Mouse (Mus musculus): ENCODE measurements at regions not wholly inside any gene's neighbourhood (a gene's known extent, or its start where the extent isn't known, plus 50 kb on each side); places are given as distances from the start of the nearest gene placed in this dataset.
"Not testable (repeated sequence)": the region's sequence is repeated elsewhere in the genome, so short reads cannot be mapped to it uniquely, and the experiment has no call there.

- Histone ChIP-seq H3K9me3 (ENCODE audit: low read length) (no peaks in the 10 kb centered on the region), H3K27me3 (ENCODE audit: insufficient read depth, low read length) (no peaks in the 10 kb centered on the region), H3K4me3 (ENCODE audit: low read depth, low read length) (no peak overlapping the region), H3K27ac (ENCODE audit: low read depth) (no peak overlapping the region), H3K9ac (replicated peaks) (no peak overlapping the region), H3K36me3 (replicated peaks; ENCODE audit: insufficient read depth, low read length) (no peaks in the 10 kb centered on the region), H3K4me2 (ENCODE audit: low read depth, low read length) (no peak overlapping the region), H3K4me1 (ENCODE audit: insufficient read depth) (no peaks in the 10 kb centered on the region)
- no peak for ATAC-seq
- 58% methylated on average over 2 of the region's 2 CpGs for WGBS (ENCODE audit: insufficient replicate concordance)
- DNase-seq = no peak
- TF ChIP-seq CTCF (IDR thresholded peaks at IDR 0.05; ENCODE audit: low read depth) (no peak), EP300 (IDR thresholded peaks at IDR 0.05; ENCODE audit: low read depth) (no peak)
Measured at GRCm38 (mm10) chr5:77931874-77932273, 524.0 kb upstream of the Igfbp7 start.

- WGBS (ENCODE audit: insufficient replicate concordance) = 60% methylated on average over 2 of the region's 2 CpGs
- no peak for ATAC-seq
Measured at GRCm38 (mm10) chr5:77921186-77921585, 513.3 kb upstream of the Igfbp7 start.

GRCm38 (mm10) chr5:77917086-77917676 lies 509.3 kb upstream of the Igfbp7 start:
- H3K4me2 ChIP-seq (ENCODE audit: low read depth, low read length) = no peak overlapping the region
- 56% methylated on average over 7 of the region's 7 CpGs for WGBS (ENCODE audit: insufficient replicate concordance)
- ATAC-seq (no peak), DNase-seq (no peak)
- no peaks in the 10 kb centered on the region for H3K36me3 ChIP-seq (replicated peaks; ENCODE audit: insufficient read depth, low read length)
- no peaks in the 10 kb centered on the region for H3K27me3 ChIP-seq (ENCODE audit: insufficient read depth, low read length)
- H3K4me3 ChIP-seq (ENCODE audit: low read depth, low read length) = no peak overlapping the region
- no peak overlapping the region for H3K9ac ChIP-seq (replicated peaks)
- H3K27ac ChIP-seq (ENCODE audit: low read depth) = no peak overlapping the region
- no peaks in the 10 kb centered on the region for H3K4me1 ChIP-seq (ENCODE audit: insufficient read depth)
- TF ChIP-seq CTCF (IDR thresholded peaks at IDR 0.05; ENCODE audit: low read depth) (no peak), EP300 (IDR thresholded peaks at IDR 0.05; ENCODE audit: low read depth) (no peak)
- no peaks in the 10 kb centered on the region for H3K9me3 ChIP-seq (ENCODE audit: low read length)

More at GRCm38 (mm10) chr5:77921186-77921585, 513.3 kb upstream of the Igfbp7 start:
- DNase-seq = no peak
- Histone ChIP-seq H3K9ac (replicated peaks) (no peak overlapping the region), H3K36me3 (replicated peaks; ENCODE audit: insufficient read depth, low read length) (no peaks in the 10 kb centered on the region), H3K9me3 (ENCODE audit: low read length) (no peaks in the 10 kb centered on the region), H3K27ac (ENCODE audit: low read depth) (no peak overlapping the region), H3K4me1 (ENCODE audit: insufficient read depth) (no peaks in the 10 kb centered on the region), H3K4me2 (ENCODE audit: low read depth, low read length) (no peak overlapping the region), H3K4me3 (ENCODE audit: low read depth, low read length) (no peak overlapping the region), H3K27me3 (ENCODE audit: insufficient read depth, low read length) (no peaks in the 10 kb centered on the region)
- TF ChIP-seq EP300 (IDR thresholded peaks at IDR 0.05; ENCODE audit: low read depth) = no peak
- TF ChIP-seq CTCF (IDR thresholded peaks at IDR 0.05; ENCODE audit: low read depth) = no peak

GRCm38 (mm10) chr5:77916375-77916774 lies 508.5 kb upstream of the Igfbp7 start:
- no peaks in the 10 kb centered on the region for H3K36me3 ChIP-seq (replicated peaks; ENCODE audit: insufficient read depth, low read length)
- H3K4me3 ChIP-seq (ENCODE audit: low read depth, low read length) = no peak overlapping the region
- no peak for TF ChIP-seq CTCF (IDR thresholded peaks at IDR 0.05; ENCODE audit: low read depth)
- no peak for TF ChIP-seq EP300 (IDR thresholded peaks at IDR 0.05; ENCODE audit: low read depth)
- no peak overlapping the region for H3K4me2 ChIP-seq (ENCODE audit: low read depth, low read length)
- H3K27ac ChIP-seq (ENCODE audit: low read depth) = no peak overlapping the region
- no peaks in the 10 kb centered on the region for H3K9me3 ChIP-seq (ENCODE audit: low read length)
- no peaks in the 10 kb centered on the region for H3K4me1 ChIP-seq (ENCODE audit: insufficient read depth)
- no peak overlapping the region for H3K9ac ChIP-seq (replicated peaks)
- ATAC-seq (no peak), DNase-seq (no peak)
- WGBS (ENCODE audit: insufficient replicate concordance) = 48% methylated on average over 2 of the region's 2 CpGs
- H3K27me3 ChIP-seq (ENCODE audit: insufficient read depth, low read length) = no peaks in the 10 kb centered on the region

GRCm38 (mm10) chr5:77909218-77909617 lies 501.4 kb upstream of the Igfbp7 start:
- H3K9ac ChIP-seq (replicated peaks) = no peak overlapping the region
- no peak overlapping the region for H3K4me2 ChIP-seq (ENCODE audit: low read depth, low read length)
- H3K4me1 ChIP-seq (ENCODE audit: insufficient read depth) = no peaks in the 10 kb centered on the region
- ATAC-seq = no peak
- no peak overlapping the region for H3K27ac ChIP-seq (ENCODE audit: low read depth)
- TF ChIP-seq EP300 (IDR thresholded peaks at IDR 0.05; ENCODE audit: low read depth) = no peak
- TF ChIP-seq CTCF (IDR thresholded peaks at IDR 0.05; ENCODE audit: low read depth) = peak; percentile 35
- 55% methylated on average over 6 of the region's 6 CpGs for WGBS (ENCODE audit: insufficient replicate concordance)
- H3K9me3 ChIP-seq (ENCODE audit: low read length) = no peaks in the 10 kb centered on the region
- no peaks in the 10 kb centered on the region for H3K27me3 ChIP-seq (ENCODE audit: insufficient read depth, low read length)
- no peak overlapping the region for H3K4me3 ChIP-seq (ENCODE audit: low read depth, low read length)
- no peak for DNase-seq
- H3K36me3 ChIP-seq (replicated peaks; ENCODE audit: insufficient read depth, low read length) = no peaks in the 10 kb centered on the region

- ATAC-seq; H3K36me3 ChIP-seq (replicated peaks; ENCODE audit: insufficient read depth, low read length); H3K4me2 ChIP-seq (ENCODE audit: low read depth, low read length); H3K4me1 ChIP-seq (ENCODE audit: insufficient read depth); H3K27me3 ChIP-seq (ENCODE audit: insufficient read depth, low read length); H3K4me3 ChIP-seq (ENCODE audit: low read depth, low read length); H3K9me3 ChIP-seq (ENCODE audit: low read length); H3K27ac ChIP-seq (ENCODE audit: low read depth); DNase-seq; H3K9ac ChIP-seq (replicated peaks): not testable (repeated sequence)
- 80% methylated on average over 2 of the region's 2 CpGs for WGBS (ENCODE audit: insufficient replicate concordance)
Measured at GRCm38 (mm10) chr5:77892024-77892423, 484.2 kb upstream of the Igfbp7 start.

- Histone ChIP-seq H3K4me1 (ENCODE audit: insufficient read depth) (no peaks in the 10 kb centered on the region), H3K36me3 (replicated peaks; ENCODE audit: insufficient read depth, low read length) (no peaks in the 10 kb centered on the region), H3K4me2 (ENCODE audit: low read depth, low read length) (no peak overlapping the region), H3K4me3 (ENCODE audit: low read depth, low read length) (no peak overlapping the region), H3K27ac (ENCODE audit: low read depth) (no peak overlapping the region), H3K9ac (replicated peaks) (no peak overlapping the region), H3K9me3 (ENCODE audit: low read length) (no peaks in the 10 kb centered on the region), H3K27me3 (ENCODE audit: insufficient read depth, low read length) (no peaks in the 10 kb centered on the region)
- DNase-seq = no peak
- WGBS (ENCODE audit: insufficient replicate concordance) = 76% methylated on average over 9 of the region's 9 CpGs
- no peak for ATAC-seq
- TF ChIP-seq EP300 (IDR thresholded peaks at IDR 0.05; ENCODE audit: low read depth) = no peak
- TF ChIP-seq CTCF (IDR thresholded peaks at IDR 0.05; ENCODE audit: low read depth) = no peak
Measured at GRCm38 (mm10) chr5:77888534-77888933, 480.7 kb upstream of the Igfbp7 start.

All from liver, postnatal 0 days (tissue).